Mouse (Mus musculus) adrenal gland, adult 18-20 months (tissue): Measurements from ENCODE around the gene Thap8. TPM values are rescaled to one million over a fixed set of nuclear protein-coding genes. Genes with fewer than 3 reads are reported as not detected.
A peak's percentile ranks its signal among the peaks of the same experiment; 100 is the strongest.

Source experiments
- DNase-seq, 2 experiments: peaks; one replicate each; pipeline ENCODE4 v3.0.0; 2021 to 2022; ENCODE audit warnings: low spot score in 2 of 2
- total RNA-seq, 2 experiments: library from RNA; stranded (reverse); gene quantifications; 1 replicate in 1 of 2; 2 replicates in 1 of 2; pipeline ENCODE4 v1.2.3; 2021

Thap8 gene
- total RNA-seq, 2 experiments from 2014 or later: 0.38 to 0.46 TPM

GRCm38 (mm10) chr7:30315559-30316529 lies 36.0 kb downstream of the Thap8 start:
- no peak for DNase-seq

GRCm38 (mm10) chr7:30318142-30318541 lies 38.2 kb downstream of the Thap8 start:
- DNase-seq: no peak

DNA sequence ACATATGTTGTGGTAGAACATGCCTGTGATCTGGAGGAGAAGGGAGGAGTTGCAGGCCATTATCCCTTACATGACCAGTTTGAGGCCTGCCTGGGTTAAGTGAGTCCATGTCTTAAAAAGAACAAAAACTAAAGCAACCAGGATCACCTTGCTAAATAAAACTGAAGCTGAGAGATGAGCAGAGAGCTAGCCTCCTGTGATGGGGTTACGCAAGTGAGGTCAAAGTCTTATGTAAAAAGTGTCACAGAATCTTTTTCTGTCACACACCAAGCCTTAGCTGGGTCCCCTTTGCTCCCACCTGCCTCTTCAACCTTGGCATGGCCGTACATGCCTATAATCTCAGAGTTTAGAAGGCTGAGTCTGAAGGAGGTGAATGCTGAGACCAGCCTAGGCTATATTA lies 41.1 kb downstream of the Thap8 start:
- no peak for DNase-seq

DNA sequence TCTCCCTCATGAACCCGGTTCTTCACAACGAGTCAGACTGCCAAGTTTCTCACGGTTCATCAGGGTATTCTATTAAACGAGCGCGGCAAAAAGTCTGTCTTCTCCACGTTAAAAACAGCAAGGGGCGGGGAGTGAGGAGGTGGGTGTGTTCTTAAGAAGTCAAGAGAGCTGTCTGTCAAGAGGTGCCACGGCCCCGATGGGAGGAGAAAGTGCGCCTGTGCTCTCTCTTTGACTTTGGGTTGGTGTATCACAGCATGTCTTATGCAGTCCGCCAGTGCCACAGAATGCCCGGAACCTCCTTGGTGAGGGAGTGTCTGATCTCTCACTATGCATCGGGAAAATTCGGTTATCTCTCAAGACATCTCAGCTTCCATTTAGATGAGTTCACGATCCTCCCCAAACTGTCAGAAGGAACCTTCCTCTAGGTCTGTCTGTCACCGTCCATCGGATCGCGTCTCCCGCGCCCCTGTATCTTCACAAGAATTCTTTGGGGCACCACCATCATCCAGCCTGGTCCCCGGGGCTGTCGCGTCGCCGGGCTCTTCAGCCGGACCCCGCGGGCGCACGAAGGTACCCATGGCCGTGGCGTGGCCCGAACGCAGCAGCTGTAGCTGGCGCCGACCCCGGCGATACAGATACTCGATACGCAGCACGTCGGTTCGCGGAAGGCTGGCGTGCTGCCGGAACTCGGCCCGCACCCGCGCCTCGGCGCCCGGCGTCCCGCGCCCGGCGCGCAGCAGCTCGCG lies 41.8 kb downstream of the Thap8 start, which contains the start of gene E130208F15Rik:
E130208F15Rik (plus strand) TSS at position 202 of the 746 bp plus-strand sequence.
- peak; percentile 60 to 61 for DNase-seq

- peak; percentile 93 to 94 for DNase-seq
Observed at GRCm38 (mm10) chr7:30322285-30322667, 42.4 kb downstream of the Thap8 start.

- no peak for DNase-seq
Observed at GRCm38 (mm10) chr7:30322865-30323264, 43.0 kb downstream of the Thap8 start.

GRCm38 (mm10) chr7:30323795-30324194 lies 43.9 kb downstream of the Thap8 start, which contains the start of gene Sdhaf1:
Gene Sdhaf1, minus strand, starts transcription at chr7:30323895.
- DNase-seq: no peak

- no peak for DNase-seq
Observed at GRCm38 (mm10) chr7:30324300-30324944, 44.5 kb downstream of the Thap8 start.

- no peak for DNase-seq
Observed at GRCm38 (mm10) chr7:30325364-30325763, 45.5 kb downstream of the Thap8 start.

- no peak for DNase-seq
Observed at GRCm38 (mm10) chr7:30326427-30326826, 46.5 kb downstream of the Thap8 start.

DNA sequence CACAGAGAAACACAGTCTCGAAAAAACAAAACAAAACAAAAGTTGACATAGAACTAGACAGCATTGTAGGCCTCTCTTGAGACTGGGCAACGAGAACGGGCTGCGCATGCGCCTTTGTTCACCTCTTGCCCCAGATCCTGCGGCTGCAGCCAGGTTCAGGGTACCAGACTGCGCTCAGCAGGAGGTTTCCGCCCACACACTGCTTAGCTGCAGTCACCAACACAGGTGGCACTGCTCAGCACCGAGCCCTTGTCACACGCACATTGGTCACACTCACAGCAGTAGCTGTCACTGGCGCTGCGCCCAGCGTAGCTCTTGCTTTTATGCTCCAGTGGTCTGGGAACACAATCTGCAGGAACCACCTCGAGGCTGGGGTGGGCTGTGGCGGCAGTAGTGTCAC lies 47.2 kb downstream of the Thap8 start:
- DNase-seq: no peak

GRCm38 (mm10) chr7:30328379-30328778 lies 48.5 kb downstream of the Thap8 start:
- no peak for DNase-seq

DNA sequence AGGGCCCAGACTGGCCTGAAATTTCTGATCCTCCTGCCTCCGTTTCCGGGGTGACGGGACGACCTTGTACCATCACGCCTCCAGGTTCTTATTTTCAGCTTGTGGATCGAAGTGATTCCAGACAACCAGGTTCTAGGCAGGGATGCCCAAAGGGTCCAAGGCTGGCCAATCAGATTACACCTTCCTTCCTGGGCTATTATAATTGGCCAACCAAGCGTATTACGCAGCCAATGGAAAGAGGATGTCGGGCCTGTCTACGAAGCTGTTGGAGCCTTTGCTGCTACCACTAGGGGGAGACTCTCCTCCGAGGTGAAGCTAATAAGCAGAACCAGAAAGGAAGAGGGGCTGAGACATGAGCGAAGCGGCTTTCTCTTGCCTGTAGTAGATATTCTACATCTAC lies 52.0 kb downstream of the Thap8 start:
- peak; percentile 50 to 54 for DNase-seq

GRCm38 (mm10) chr7:30332622-30333259 lies 52.8 kb downstream of the Thap8 start:
- DNase-seq: no peak

DNA sequence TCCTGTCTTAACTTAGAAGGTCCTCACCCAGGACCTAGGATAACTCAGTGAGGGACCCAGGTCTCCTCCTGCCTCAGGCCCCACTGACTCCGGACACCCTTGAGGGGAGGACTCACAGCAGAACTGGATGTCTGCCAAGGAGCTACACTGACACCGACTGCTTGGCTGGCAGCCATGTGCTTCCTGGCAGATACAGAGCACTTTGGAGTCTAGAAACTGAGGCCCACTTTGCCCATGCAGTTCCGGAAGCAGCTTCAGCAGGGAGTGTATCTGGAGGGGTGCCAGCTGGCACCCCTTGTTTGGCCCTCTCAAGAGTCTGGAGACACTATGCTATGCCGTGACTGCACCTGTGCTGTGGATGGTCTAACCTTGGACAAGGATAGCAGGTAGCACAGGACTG lies 53.5 kb downstream of the Thap8 start:
- DNase-seq: peak; percentile 60 to 72

GRCm38 (mm10) chr7:30334563-30334962 lies 54.7 kb downstream of the Thap8 start:
- no peak for DNase-seq

- no peak for DNase-seq
Observed at GRCm38 (mm10) chr7:30335688-30336087, 55.8 kb downstream of the Thap8 start.

- DNase-seq: peak; percentile 70 to 73
Observed at GRCm38 (mm10) chr7:30336384-30336783, 56.5 kb downstream of the Thap8 start.

GRCm38 (mm10) chr7:30339432-30340109 lies 59.7 kb downstream of the Thap8 start:
- DNase-seq: no peak
